Mouse (Mus musculus) embryonic fibroblast, embryonic 13.5 days (primary cell): Measurements from ENCODE around the gene Tirap.

Experiments used
- CTCF ChIP-seq: IDR thresholded peaks from 2 replicates; pipeline ENCODE4 v1.5.1; 2011; ENCODE audit warnings: mild to moderate bottlenecking, control low read depth, low read length, moderate library complexity, borderline replicate concordance; ENCODE audit not compliant: insufficient read depth
- POLR2A ChIP-seq: IDR thresholded peaks from 2 replicates; pipeline ENCODE4 v1.6.1; 2011; ENCODE audit warnings: low read depth, mild to moderate bottlenecking, control low read depth, low read length, moderate library complexity

DNA sequence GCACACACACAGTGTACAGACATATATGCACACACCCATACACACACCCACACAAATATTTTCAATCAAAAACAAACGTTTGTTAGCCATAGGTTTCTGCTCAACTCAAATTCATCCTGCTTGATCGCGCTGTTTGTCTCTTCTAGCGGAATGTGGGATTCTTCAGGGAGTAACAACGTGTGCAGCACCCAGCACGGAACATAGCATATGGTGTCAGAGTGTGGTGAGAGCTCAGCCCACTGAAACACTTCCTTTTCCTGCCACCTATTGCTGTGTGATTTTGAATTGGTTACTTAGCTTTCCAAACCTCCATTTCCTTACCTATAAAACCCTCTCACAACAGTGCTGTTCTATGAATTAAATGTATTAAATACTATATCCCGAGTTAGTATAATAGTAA is 30.0 kb downstream of the Tirap start:
- TF ChIP-seq CTCF = no peak
- TF ChIP-seq POLR2A = no peak
